Mouse (Mus musculus) ES-Bruce4 (cell line): ENCODE measurements around the gene Zfc3h1.

Experiments
- CTCF ChIP-seq: IDR thresholded peaks from one replicate; pipeline ENCODE4 v1.8.1; 2011; ENCODE audit warnings: low read depth, low read length
- EP300 ChIP-seq: IDR thresholded peaks from 2 replicates; pipeline ENCODE4 v1.6.1; 2011; ENCODE audit warnings: low read depth, low read length; ENCODE audit not compliant: insufficient read depth
- POLR2A ChIP-seq: IDR thresholded peaks from one replicate; pipeline ENCODE4 v1.8.1; 2011; ENCODE audit warnings: low read length; ENCODE audit not compliant: insufficient read depth

- TF ChIP-seq POLR2A: no peak
- TF ChIP-seq CTCF: no peak
- no peak for TF ChIP-seq EP300
Observed at GRCm38 (mm10) chr10:115349029-115349428, 35.7 kb upstream of the Zfc3h1 start.
